Mouse (Mus musculus) brain, embryonic 14.5 days (tissue): ENCODE measurements around the gene Tenm3.

Experiments used
- CTCF ChIP-seq: fragments of 200-500 bp; IDR thresholded peaks from 2 replicates; pipeline ENCODE4 v1.5.1; 2012; ENCODE audit warnings: inconsistent platforms, mild to moderate bottlenecking, moderate library complexity, borderline replicate concordance; ENCODE audit not compliant: insufficient read depth, insufficient read length; ENCODE audit errors: extremely low read depth
- POLR2A ChIP-seq: fragments of 200-500 bp; IDR thresholded peaks from 2 replicates; pipeline ENCODE4 v1.6.1; 2012; ENCODE audit warnings: mild to moderate bottlenecking, inconsistent platforms, borderline replicate concordance; ENCODE audit not compliant: poor library complexity, insufficient read depth, insufficient read length, severe bottlenecking; ENCODE audit errors: extremely low read depth

DNA sequence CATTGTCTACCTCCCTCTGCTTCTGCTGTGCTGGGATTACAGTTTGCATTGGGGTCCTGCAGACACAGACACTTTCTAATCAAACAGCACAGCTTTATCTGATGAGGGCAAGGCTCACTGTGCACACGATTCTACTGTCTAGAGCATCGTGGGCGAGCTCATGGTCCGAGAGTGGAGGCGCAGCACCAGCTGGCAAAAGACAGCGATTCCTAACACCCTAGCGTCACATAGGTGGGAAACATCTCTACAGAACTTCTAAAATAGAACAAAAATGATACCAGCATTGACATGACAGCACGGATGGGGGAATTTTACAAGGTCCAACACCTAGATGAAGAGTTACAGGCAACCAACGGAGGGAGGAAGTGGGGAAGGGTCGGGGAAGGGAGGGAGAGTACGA is 561.9 kb downstream of the Tenm3 start:
- no peak for TF ChIP-seq POLR2A
- TF ChIP-seq CTCF: no peak
